Mouse (Mus musculus) embryonic facial prominence, embryonic 14.5 days (tissue): Measurements from ENCODE around the gene Arid3a. TPM values are rescaled to one million over a fixed set of nuclear protein-coding genes. Genes with fewer than 3 reads are reported as not detected.

Experiments
- ATAC-seq: fragments of 200-750 bp; cut with Nextera tagmentation; 2 replicates; pipeline ENCODE4 v1.8.0; 2017; ENCODE audit warnings: low read depth, moderate number of reproducible peaks, moderate TSS enrichment
- DNase-seq: peaks from one replicate; pipeline ENCODE4 v3.0.0-alpha.2; 2015; ENCODE audit warnings: low spot score
- H3K27ac ChIP-seq: fragments of 300-500 bp; sonication (generic); replicated peaks from 2 replicates; pipeline ENCODE4 v1.5.1; 2014; ENCODE audit warnings: low read depth, mild to moderate bottlenecking, low read length, moderate library complexity
- H3K27me3 ChIP-seq: fragments of 300-500 bp; sonication (generic); replicated peaks from 2 replicates; pipeline ENCODE4 v1.6.1; 2014; ENCODE audit warnings: low read length; ENCODE audit not compliant: control insufficient read depth, insufficient read depth
- H3K36me3 ChIP-seq: fragments of 300-500 bp; sonication (generic); 2 replicates; pipeline ENCODE4 v1.6.1; 2014; ENCODE audit warnings: low read length, mixed read lengths; ENCODE audit not compliant: control insufficient read depth, insufficient read depth
- H3K4me1 ChIP-seq: fragments of 300-500 bp; sonication (generic); 2 replicates; pipeline ENCODE4 v1.6.1; 2014; ENCODE audit warnings: antibody characterized with exemption, low read length; ENCODE audit not compliant: control insufficient read depth, insufficient read depth
- H3K4me2 ChIP-seq: fragments of 300-500 bp; sonication (generic); 2 replicates; pipeline ENCODE4 v1.6.1; 2014; ENCODE audit warnings: low read depth, mild to moderate bottlenecking, low read length, moderate library complexity, mixed read lengths
- H3K4me3 ChIP-seq: fragments of 300-500 bp; sonication (generic); 2 replicates; pipeline ENCODE4 v1.5.1; 2014; ENCODE audit warnings: low read depth, mild to moderate bottlenecking, low read length
- H3K9ac ChIP-seq: fragments of 300-500 bp; sonication (generic); 2 replicates; pipeline ENCODE4 v1.6.1; 2014; ENCODE audit warnings: low read depth, mild to moderate bottlenecking, low read length, moderate library complexity, mixed read lengths
- H3K9me3 ChIP-seq: fragments of 300-500 bp; sonication (generic); 2 replicates; pipeline ENCODE4 v1.6.1; 2016; ENCODE audit warnings: low read length; ENCODE audit not compliant: control insufficient read depth
- WGBS: fragments of 180-500 bp; shearing (Covaris S2); extraction: QIAGEN DNeasy Blood & Tissue Kit; methylation state at CpG from one replicate; pipeline ENCODE4 v1.1.7; 2014; 5-methylcytosine and 5-hydroxymethylcytosine counted together
- polyA plus RNA-seq: library from polyadenylated mRNA; unstranded; fragments of >200 nt; fragmentation: Nextera tagmentation; extraction: Ambion mirVana; gene quantifications from 2 replicates; pipeline ENCODE4 v1.2.1, GENCODE M21; 2014

The Arid3a gene
- polyA plus RNA-seq, 1 experiment from 2014 or later: 3.1 TPM

DNA sequence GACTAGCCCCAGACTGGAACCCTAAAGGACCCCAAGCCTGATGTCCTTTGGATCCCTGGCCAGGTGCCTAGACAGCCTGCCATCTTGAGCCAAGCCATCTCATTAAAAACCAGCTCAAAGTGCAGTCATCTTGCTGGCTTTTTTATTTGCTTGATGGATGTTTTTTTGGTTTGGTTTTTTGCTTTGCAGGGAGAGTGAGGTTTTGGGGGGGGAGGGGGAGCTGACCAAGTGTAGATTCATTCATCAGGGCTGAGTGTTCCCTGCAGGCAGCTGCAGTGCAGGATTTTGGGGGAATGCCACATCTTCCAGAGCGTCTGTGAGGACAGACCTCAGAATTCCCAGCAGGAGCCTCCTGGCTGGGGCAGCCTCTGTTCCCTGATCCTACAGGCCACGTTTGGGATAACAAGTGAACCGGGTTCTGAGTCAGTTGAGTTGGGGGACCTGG, 42.3 kb downstream of the Arid3a start:
- Histone ChIP-seq H3K36me3 (peaks cover 50% of the 10 kb centered on the region), H3K27ac (no peak overlapping the region), H3K4me1 (no peaks in the 10 kb centered on the region), H3K9ac (no peak overlapping the region), H3K4me2 (no peak overlapping the region), H3K4me3 (no peak overlapping the region), H3K9me3 (no peaks in the 10 kb centered on the region), H3K27me3 (0 out of 2 replicates have a peak, but pooled peaks cover 13% of the 10 kb centered on the region)
- DNase-seq (no peak), ATAC-seq (no peak)
- WGBS: 13% methylated on average over 3 of the region's 3 CpGs

DNA sequence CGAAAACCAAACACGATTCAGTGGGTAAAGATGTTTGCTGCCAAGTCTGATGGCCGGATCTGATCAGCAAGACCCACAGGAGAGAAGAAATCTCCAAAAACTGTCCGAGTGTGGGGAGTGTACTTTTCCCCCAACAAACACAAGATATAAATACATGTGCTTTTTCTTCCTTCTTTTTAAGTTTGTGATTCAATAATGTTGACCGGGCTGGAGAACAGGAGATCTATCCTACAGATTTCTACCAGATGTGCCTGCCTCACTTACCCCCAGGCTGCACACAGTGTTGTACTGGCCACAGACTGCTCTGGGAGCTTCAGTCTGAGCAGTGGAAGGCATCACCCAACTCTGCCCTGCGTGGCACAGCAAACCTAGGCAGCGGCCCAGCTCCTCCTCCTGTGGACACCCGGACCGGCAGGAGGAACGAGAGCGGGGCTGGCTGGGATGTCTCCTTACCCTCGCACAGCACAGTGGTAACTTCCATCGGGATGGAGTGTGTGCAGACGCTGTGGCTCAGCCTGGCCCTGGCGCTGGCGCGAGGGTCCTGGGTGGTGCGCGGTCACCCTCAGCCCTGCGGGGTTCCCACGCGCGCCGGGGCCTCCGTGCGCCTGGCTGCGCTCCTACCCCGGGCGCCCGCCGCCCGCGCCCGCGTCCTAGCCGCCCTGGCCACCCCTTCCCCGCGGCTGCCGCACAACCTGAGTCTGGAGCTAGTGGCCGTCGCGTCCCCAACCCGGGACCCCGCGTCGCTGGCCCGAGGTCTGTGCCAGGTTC, 43.8 kb downstream of the Arid3a start, which contains the start of gene Grin3b:
Grin3b (plus strand) TSS at position 301 of the 768 bp plus-strand sequence.
- no peak within 1 kb of the TSS; the same call in 1 of the 2 replicates for H3K27ac ChIP-seq
- no peaks in the 10 kb centered on the region for H3K4me1 ChIP-seq
- no peak for DNase-seq
- H3K4me3 ChIP-seq: peak within 1 kb of the TSS; percentile 54
- H3K4me2 ChIP-seq: peak within 1 kb of the TSS; percentile 96
- WGBS: 6% methylated on average over 24 of the region's 47 CpGs
- H3K27me3 ChIP-seq: 0 out of 2 replicates have a peak, but pooled peaks cover 13% of the 10 kb centered on the region
- peaks cover 49% of the 10 kb centered on the region for H3K36me3 ChIP-seq
- peak; percentile 23 for ATAC-seq
- H3K9me3 ChIP-seq: no peaks in the 10 kb centered on the region
- H3K9ac ChIP-seq: peak within 1 kb of the TSS; percentile 76

DNA sequence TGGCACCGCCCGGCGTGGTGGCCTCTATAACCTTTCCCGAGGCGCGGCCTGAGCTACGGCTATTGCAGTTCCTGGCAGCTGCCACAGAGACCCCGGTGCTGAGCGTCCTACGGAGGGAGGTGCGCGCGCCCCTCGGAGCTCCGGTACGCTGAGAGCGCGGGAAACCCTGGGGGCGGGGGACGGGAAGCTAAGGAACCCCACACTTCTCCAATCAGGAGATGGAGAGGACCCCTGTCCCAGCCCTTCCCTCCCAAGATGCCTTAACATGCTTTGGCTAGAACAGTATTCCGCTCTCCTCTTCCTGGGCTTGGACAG, 44.3 kb downstream of the Arid3a start:
- WGBS: 1% methylated on average over 15 of the region's 21 CpGs
- H3K4me1 ChIP-seq: no peaks in the 10 kb centered on the region

DNA sequence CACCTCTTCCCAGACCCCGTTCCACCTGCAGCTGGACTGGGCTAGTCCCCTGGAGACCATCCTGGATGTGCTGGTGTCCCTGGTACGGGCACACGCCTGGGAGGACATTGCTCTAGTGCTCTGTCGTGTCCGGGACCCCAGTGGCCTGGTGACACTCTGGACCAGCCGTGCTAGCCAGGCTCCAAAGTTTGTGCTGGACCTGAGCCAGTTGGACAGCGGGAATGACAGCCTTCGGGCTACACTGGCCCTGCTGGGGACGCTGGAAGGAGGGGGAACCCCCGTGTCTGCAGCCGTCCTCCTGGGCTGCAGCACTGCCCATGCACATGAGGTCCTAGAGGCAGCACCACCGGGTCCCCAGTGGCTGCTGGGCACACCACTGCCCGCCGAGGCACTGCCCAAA, 46.0 kb downstream of the Arid3a start:
- Histone ChIP-seq H3K4me1 (no peaks in the 10 kb centered on the region), H3K4me3 (no peak overlapping the region), H3K9ac (no peak overlapping the region), H3K27ac (no peak overlapping the region), H3K4me2 (no peak overlapping the region), H3K36me3 (peaks cover 49% of the 10 kb centered on the region), H3K9me3 (no peaks in the 10 kb centered on the region), H3K27me3 (0 out of 2 replicates have a peak, but pooled peaks cover 13% of the 10 kb centered on the region)
- DNase-seq (no peak), ATAC-seq (no peak)
- 70% methylated on average over 7 of the region's 14 CpGs for WGBS

More for the DNA sequence above, 44.3 kb downstream of the Arid3a start:
- Histone ChIP-seq H3K9me3 (no peaks in the 10 kb centered on the region), H3K4me3 (peak overlapping the region; percentile 54), H3K27me3 (0 out of 2 replicates have a peak, but pooled peaks cover 13% of the 10 kb centered on the region), H3K4me2 (peak overlapping the region; percentile 96), H3K36me3 (peaks cover 49% of the 10 kb centered on the region), H3K9ac (peak overlapping the region; percentile 76), H3K27ac (no peak overlapping the region)
- DNase-seq: peak; percentile 63
- ATAC-seq: peak; percentile 34

DNA sequence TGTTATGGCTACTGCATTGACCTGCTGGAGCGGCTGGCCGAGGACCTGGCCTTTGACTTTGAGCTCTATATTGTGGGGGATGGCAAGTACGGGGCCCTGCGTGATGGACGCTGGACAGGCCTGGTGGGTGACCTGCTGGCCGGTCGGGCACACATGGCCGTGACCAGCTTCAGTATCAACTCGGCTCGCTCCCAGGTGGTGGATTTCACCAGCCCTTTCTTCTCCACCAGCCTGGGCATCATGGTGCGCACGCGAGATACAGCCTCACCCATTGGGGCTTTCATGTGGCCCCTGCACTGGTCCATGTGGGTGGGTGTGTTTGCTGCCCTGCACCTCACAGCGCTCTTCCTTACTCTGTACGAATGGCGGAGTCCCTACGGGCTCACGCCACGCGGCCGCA, 47.2 kb downstream of the Arid3a start:
- WGBS: 86% methylated on average over 20 of the region's 21 CpGs
- no peaks in the 10 kb centered on the region for H3K4me1 ChIP-seq
- H3K36me3 ChIP-seq: peaks cover 55% of the 10 kb centered on the region
- H3K9me3 ChIP-seq: no peaks in the 10 kb centered on the region
- ATAC-seq: no peak
- H3K4me3 ChIP-seq: no peak overlapping the region
- no peak overlapping the region for H3K4me2 ChIP-seq
- H3K9ac ChIP-seq: no peak overlapping the region
- H3K27ac ChIP-seq: no peak overlapping the region
- 0 out of 2 replicates have a peak, but pooled peaks cover 13% of the 10 kb centered on the region for H3K27me3 ChIP-seq
- DNase-seq: no peak

DNA sequence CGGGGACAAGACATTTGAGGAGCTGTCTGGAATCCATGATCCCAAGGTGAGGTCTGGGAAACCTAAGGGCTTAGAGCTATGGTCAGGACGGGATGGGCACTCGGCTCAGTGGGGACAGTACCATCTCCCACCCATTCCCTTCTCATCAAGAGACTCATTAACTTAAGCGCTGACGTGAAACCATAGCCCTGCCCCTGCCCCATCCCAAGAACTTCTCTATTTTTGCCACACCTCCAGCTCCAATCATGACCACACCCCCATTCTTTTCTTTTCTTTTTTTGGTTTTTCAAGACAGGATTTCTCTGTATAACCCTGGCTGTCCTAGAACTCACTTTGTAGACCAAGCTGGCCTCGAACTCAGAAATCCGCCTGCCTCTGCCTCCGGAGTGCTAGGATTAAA, 47.8 kb downstream of the Arid3a start:
- WGBS: 80% methylated on average over 8 of the region's 8 CpGs
- Histone ChIP-seq H3K36me3 (peaks cover 59% of the 10 kb centered on the region), H3K4me3 (no peak overlapping the region)

DNA sequence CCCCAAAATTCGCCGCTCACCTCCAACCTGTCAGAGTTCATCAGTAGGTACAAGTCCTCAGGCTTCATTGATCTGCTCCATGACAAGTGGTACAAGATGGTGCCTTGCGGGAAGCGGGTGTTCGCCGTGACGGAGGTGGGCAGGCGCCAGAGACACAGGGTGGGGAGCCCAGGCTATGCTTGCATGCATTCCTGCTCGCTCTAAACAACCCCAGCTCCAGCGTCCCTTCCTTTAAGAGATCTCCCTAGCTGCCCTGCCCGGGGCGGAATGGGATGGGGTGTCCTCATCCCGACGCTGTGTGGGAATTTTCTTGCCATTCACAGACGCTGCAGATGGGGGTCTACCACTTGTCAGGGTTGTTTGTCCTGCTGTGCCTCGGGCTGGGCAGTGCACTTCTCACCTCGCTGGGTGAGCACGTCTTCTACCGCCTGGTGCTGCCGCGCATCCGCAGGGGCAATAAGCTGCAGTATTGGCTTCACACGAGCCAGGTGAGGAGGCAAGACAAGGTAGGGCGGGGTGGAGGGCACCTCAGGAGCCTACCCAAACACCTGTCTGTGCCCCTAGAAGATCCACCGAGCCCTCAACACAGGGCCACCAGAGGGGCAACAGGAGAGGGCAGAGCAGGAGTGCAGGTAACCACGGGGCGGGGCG, 49.4 kb downstream of the Arid3a start:
- peaks cover 63% of the 10 kb centered on the region for H3K36me3 ChIP-seq
- no peak overlapping the region for H3K4me3 ChIP-seq
- 0 out of 2 replicates have a peak, but pooled peaks cover 8% of the 10 kb centered on the region for H3K27me3 ChIP-seq
- H3K27ac ChIP-seq: no peak overlapping the region
- no peak for ATAC-seq
- H3K4me1 ChIP-seq: no peaks in the 10 kb centered on the region
- DNase-seq: no peak
- no peak overlapping the region for H3K4me2 ChIP-seq
- no peak overlapping the region for H3K9ac ChIP-seq
- WGBS: 89% methylated on average over 28 of the region's 28 CpGs
- H3K9me3 ChIP-seq: no peaks in the 10 kb centered on the region

More for the DNA sequence above, 47.8 kb downstream of the Arid3a start:
- H3K27ac ChIP-seq: no peak overlapping the region
- no peak for ATAC-seq
- no peaks in the 10 kb centered on the region for H3K9me3 ChIP-seq
- DNase-seq: no peak
- no peak overlapping the region for H3K4me2 ChIP-seq
- 0 out of 2 replicates have a peak, but pooled peaks cover 13% of the 10 kb centered on the region for H3K27me3 ChIP-seq
- H3K4me1 ChIP-seq: no peaks in the 10 kb centered on the region
- no peak overlapping the region for H3K9ac ChIP-seq

DNA sequence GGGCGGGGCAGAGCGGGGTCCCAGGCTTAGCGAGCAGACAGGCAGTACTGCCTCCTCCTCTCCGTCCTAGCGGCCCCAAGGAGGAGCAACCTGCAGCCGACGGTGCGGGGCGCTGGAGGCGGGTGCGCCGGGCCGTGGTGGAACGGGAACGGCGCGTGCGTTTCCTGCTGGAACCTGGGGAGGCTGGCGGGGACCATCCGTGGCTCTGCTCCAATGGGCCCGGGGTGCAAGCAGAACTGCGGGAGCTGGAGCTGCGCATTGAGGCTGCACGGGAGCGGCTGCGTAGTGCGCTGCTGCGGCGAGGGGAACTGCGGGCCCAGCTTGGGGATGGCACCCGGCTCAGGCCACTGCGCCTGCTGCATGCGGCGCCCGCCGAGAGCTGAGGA, 49.9 kb downstream of the Arid3a start:
- no peak overlapping the region for H3K27ac ChIP-seq
- no peak overlapping the region for H3K4me2 ChIP-seq
- H3K9me3 ChIP-seq: no peaks in the 10 kb centered on the region
- 0 out of 2 replicates have a peak, but pooled peaks cover 7% of the 10 kb centered on the region for H3K27me3 ChIP-seq
- H3K4me1 ChIP-seq: no peaks in the 10 kb centered on the region
- 76% methylated on average over 10 of the region's 36 CpGs for WGBS
- no peak overlapping the region for H3K9ac ChIP-seq
- peaks cover 63% of the 10 kb centered on the region for H3K36me3 ChIP-seq
- no peak overlapping the region for H3K4me3 ChIP-seq
- ATAC-seq (no peak), DNase-seq (no peak)
